Mouse (Mus musculus) lung, adult 2 months (tissue): ENCODE results near the gene Alpk1.
A peak's percentile ranks its signal among the peaks of the same experiment; 100 is the strongest.

Source experiments
- CTCF ChIP-seq: fragments of 200-500 bp; IDR thresholded peaks from 2 replicates; pipeline ENCODE4 v1.5.1; 2011; ENCODE audit warnings: mild to moderate bottlenecking, low read length, control low read depth; ENCODE audit not compliant: insufficient read depth
- POLR2A ChIP-seq: fragments of 200-500 bp; IDR thresholded peaks from 2 replicates; pipeline ENCODE4 v1.6.1; 2011; ENCODE audit warnings: low read depth, mild to moderate bottlenecking, control low read depth, low read length, borderline replicate concordance; ENCODE audit errors: extremely low read depth

DNA sequence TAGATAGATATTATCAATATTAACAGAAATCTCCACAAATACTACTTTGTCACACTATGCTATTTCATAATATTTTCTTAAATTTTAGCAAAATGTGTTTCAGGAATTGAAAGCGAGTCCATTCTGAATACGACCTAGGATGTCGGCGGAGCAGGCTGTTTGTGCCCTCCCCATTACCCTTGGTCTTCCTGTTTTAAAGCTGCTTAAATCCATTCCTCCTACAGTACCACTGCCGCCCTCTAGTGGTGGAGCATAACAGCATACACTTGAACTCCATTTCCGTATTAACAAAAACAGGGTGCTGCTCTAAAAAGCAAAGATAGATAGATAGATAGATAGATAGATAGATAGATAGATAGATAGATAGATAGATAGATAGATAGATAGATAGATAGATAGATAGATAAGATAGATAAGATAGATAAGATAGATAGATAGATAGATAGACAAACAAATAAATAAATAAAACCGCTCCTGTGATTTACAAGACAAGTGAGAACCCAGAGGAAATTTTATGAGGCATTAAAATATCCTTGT is 17.2 kb downstream of the Alpk1 start:
- TF ChIP-seq POLR2A, result no peak
- TF ChIP-seq CTCF, result peak; percentile 49
